Mouse (Mus musculus): ENCODE measurements at regions not wholly inside any gene's neighbourhood (a gene's known extent, or its start where the extent isn't known, plus 50 kb on each side); places are given as distances from the start of the nearest gene placed in this dataset.
A peak's percentile ranks its signal among the peaks of the same experiment; 100 is the strongest.

DNA sequence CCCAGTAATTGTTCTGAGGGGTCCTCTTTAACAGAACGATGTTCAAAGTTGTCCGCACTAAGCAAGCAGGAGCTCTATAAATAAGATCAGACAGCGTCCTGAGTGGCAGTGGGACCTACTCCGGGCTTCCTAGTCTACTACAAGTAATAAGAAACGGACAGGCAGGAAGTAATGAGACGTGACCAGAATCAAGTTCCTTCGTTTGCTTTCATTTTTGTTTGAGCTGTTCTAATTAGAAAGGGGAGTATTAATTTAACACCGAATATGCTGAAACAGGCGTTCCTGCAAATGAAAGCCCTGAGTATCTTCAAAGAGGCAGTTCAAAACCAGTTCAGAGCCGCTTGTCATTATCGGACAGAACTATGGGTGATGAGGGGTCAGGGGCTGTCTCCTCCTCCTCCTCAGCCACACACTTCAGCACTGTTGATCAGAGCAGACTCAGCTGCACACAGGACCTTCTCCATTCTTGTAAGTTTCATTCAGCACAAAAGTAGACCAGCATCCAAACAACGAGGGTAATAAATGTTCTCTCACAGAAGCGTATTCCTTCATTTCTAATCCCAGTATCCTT, 439.2 kb upstream of the Intu start:
- H3K4me2 ChIP-seq (ENCODE audit: low read length) = no peak overlapping the region
- no peaks in the 10 kb centered on the region for H3K4me1 ChIP-seq (ENCODE audit: control insufficient read depth, insufficient read depth, low read depth, low read length)
- H3K36me3 ChIP-seq (ENCODE audit: control insufficient read depth, insufficient read depth, low read length) = no peaks in the 10 kb centered on the region
- no peaks in the 10 kb centered on the region for H3K27me3 ChIP-seq (replicated peaks; ENCODE audit: control insufficient read depth, insufficient read depth, low read length)
- H3K9ac ChIP-seq (ENCODE audit: low read depth, low read length) = no peak overlapping the region
- no peak overlapping the region for H3K27ac ChIP-seq (ENCODE audit: low read depth, low read length)
- ATAC-seq = no peak
- 73% methylated on average over 13 of the region's 13 CpGs for WGBS
- H3K4me3 ChIP-seq (ENCODE audit: low read length) = no peak overlapping the region
- H3K9me3 ChIP-seq (ENCODE audit: control insufficient read depth, low read length) = no peaks in the 10 kb centered on the region

DNA sequence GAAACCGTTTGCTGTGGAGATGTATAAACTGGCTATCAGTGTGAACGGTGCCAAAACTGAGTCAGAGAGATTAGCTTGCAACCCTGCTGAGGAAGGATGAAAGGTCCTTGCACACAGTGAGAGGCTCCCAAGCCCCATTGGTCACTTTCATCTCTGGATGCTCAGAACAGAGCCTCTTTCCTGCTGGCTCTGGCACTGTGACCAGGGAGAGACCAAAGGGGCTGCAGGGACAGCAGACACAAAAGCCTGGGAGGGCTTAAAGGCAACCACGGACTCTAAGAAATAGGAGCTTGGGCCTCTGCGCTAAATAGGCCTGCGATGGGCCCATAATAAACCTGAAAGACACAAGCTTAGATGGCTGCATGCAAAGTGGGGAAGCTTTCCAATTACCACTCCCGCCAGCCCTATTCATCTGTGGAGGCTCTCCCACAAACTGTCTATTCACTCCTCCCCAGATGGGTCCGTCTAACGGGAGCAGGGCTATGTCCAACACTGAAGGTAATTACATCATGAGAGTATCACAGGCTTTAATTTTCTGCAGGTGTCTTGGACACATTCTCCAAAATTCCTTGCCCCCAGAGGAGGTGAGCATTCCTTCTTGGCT, 438.2 kb upstream of the Intu start:
- Histone ChIP-seq H3K27me3 (replicated peaks; ENCODE audit: control insufficient read depth, insufficient read depth, low read length) (no peaks in the 10 kb centered on the region), H3K9ac (ENCODE audit: low read depth, low read length) (no peak overlapping the region), H3K4me1 (ENCODE audit: control insufficient read depth, insufficient read depth, low read depth, low read length) (no peaks in the 10 kb centered on the region), H3K27ac (ENCODE audit: low read depth, low read length) (no peak overlapping the region), H3K4me3 (ENCODE audit: low read length) (no peak overlapping the region), H3K4me2 (ENCODE audit: low read length) (no peak overlapping the region), H3K9me3 (ENCODE audit: control insufficient read depth, low read length) (no peaks in the 10 kb centered on the region), H3K36me3 (ENCODE audit: control insufficient read depth, insufficient read depth, low read length) (no peaks in the 10 kb centered on the region)
- ATAC-seq = peak; percentile 76
- 32% methylated on average over 8 of the region's 8 CpGs for WGBS

DNA sequence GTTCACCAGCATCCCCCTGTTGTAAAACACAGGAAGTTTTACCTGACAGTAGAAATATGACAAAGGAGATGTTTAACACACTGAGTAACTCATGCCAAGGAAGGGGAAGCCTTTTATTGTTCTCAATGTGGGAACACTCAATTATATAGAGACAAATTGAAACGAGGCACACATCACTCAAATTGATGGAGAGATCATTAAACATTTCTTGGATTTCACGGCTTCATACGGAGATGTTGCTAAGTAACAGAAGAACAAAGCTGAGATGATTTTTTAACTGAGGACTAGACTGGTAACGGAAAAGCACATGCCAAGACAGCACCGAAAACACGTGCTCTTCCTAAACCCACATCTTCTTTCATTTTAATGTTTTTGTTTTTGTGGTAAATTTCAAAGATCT, 437.0 kb upstream of the Intu start:
- Histone ChIP-seq H3K27me3 (replicated peaks; ENCODE audit: control insufficient read depth, insufficient read depth, low read length) (no peaks in the 10 kb centered on the region), H3K36me3 (ENCODE audit: control insufficient read depth, insufficient read depth, low read length) (no peaks in the 10 kb centered on the region), H3K27ac (ENCODE audit: low read depth, low read length) (no peak overlapping the region), H3K9me3 (ENCODE audit: control insufficient read depth, low read length) (no peaks in the 10 kb centered on the region), H3K4me2 (ENCODE audit: low read length) (no peak overlapping the region), H3K9ac (ENCODE audit: low read depth, low read length) (no peak overlapping the region), H3K4me1 (ENCODE audit: control insufficient read depth, insufficient read depth, low read depth, low read length) (no peaks in the 10 kb centered on the region), H3K4me3 (ENCODE audit: low read length) (no peak overlapping the region)
- 34% methylated on average over 6 of the region's 6 CpGs for WGBS
- 0 out of 2 replicates have a peak, but pooled peaks have one; percentile 50 for ATAC-seq

DNA sequence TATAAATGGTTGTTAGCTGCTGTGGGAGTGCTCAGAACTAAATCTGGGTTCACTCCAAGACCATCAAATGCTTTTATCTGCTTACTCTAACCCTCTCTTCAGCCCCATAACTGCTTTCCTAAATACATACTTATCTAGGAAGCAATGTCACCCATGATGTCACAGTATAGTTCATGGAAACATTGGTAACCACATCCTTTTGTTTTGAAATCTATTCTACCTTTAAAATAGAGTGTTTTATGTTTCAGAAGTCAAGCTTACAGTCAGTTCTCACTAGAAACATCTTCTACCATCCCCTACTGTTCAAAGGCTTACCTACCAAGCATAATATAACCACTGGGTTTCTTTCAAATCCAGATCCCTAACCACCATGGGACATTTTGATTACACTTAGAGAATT, 436.4 kb upstream of the Intu start:
- H3K9ac ChIP-seq (ENCODE audit: low read depth, low read length) = no peak overlapping the region
- H3K4me2 ChIP-seq (ENCODE audit: low read length) = no peak overlapping the region
- no peak overlapping the region for H3K27ac ChIP-seq (ENCODE audit: low read depth, low read length)
- H3K36me3 ChIP-seq (ENCODE audit: control insufficient read depth, insufficient read depth, low read length) = no peaks in the 10 kb centered on the region
- no peaks in the 10 kb centered on the region for H3K4me1 ChIP-seq (ENCODE audit: control insufficient read depth, insufficient read depth, low read depth, low read length)
- no peaks in the 10 kb centered on the region for H3K9me3 ChIP-seq (ENCODE audit: control insufficient read depth, low read length)
- H3K27me3 ChIP-seq (replicated peaks; ENCODE audit: control insufficient read depth, insufficient read depth, low read length) = no peaks in the 10 kb centered on the region
- no peak for ATAC-seq
- H3K4me3 ChIP-seq (ENCODE audit: low read length) = no peak overlapping the region

DNA sequence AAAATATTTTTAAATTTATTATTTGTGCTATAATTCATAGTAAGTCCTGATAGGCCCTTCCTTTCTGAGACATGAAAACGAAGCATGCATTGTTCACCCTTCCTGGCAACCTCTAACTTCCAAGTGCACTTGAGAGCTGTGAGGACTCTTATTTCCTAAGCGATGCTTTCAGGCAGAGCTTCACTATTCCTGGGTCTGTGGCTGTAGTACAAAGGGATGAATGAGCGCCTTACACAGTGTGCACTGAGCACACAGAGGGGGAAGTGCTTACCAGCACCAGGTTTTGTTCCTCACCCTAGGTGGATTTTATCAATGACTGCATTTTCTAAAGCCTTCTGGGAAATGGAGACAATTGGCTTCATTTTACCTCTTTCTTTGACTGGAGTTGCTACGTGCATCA, 428.4 kb upstream of the Intu start:
- no peaks in the 10 kb centered on the region for H3K27me3 ChIP-seq (replicated peaks; ENCODE audit: control insufficient read depth, insufficient read depth, low read length)
- ATAC-seq = peak; percentile 81
- H3K4me2 ChIP-seq (ENCODE audit: low read length) = no peak overlapping the region
- no peak overlapping the region for H3K4me3 ChIP-seq (ENCODE audit: low read length)
- H3K27ac ChIP-seq (ENCODE audit: low read depth, low read length) = no peak overlapping the region
- 15% methylated on average over 4 of the region's 4 CpGs for WGBS
- H3K9ac ChIP-seq (ENCODE audit: low read depth, low read length) = no peak overlapping the region
- peaks cover 3% of the 10 kb centered on the region; the same call in 1 of the 2 replicates for H3K4me1 ChIP-seq (ENCODE audit: control insufficient read depth, insufficient read depth, low read depth, low read length)
- no peaks in the 10 kb centered on the region for H3K9me3 ChIP-seq (ENCODE audit: control insufficient read depth, low read length)
- no peaks in the 10 kb centered on the region for H3K36me3 ChIP-seq (ENCODE audit: control insufficient read depth, insufficient read depth, low read length)

DNA sequence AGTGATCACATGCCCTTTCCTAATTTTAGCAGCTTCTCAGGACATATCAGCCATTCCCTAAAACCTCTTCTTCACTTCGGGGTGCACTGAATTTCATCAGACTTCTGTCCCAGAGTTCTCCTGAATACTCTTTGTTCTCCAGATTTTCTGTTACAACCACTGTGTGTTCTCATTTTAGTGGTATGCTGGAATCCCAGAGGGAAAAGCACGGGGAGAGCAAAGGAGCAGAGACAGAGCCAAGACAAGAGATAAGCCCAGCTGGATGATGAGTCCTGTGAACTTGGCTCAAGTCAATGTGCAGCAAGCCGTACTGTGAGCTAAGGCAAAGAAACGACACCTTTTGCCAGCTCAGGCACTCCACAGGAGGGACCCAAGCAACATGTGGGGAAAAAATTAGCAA, 416.3 kb upstream of the Intu start:
- Histone ChIP-seq H3K27ac (ENCODE audit: low read depth, low read length) (no peak overlapping the region), H3K27me3 (replicated peaks; ENCODE audit: control insufficient read depth, insufficient read depth, low read length) (no peaks in the 10 kb centered on the region), H3K9ac (ENCODE audit: low read depth, low read length) (no peak overlapping the region), H3K4me1 (ENCODE audit: control insufficient read depth, insufficient read depth, low read depth, low read length) (peaks cover 3% of the 10 kb centered on the region; the same call in 1 of the 2 replicates), H3K4me3 (ENCODE audit: low read length) (no peak overlapping the region), H3K36me3 (ENCODE audit: control insufficient read depth, insufficient read depth, low read length) (no peaks in the 10 kb centered on the region), H3K4me2 (ENCODE audit: low read length) (no peak overlapping the region), H3K9me3 (ENCODE audit: control insufficient read depth, low read length) (no peaks in the 10 kb centered on the region)
- 38% methylated on average over 4 of the region's 4 CpGs for WGBS
- ATAC-seq = no peak

DNA sequence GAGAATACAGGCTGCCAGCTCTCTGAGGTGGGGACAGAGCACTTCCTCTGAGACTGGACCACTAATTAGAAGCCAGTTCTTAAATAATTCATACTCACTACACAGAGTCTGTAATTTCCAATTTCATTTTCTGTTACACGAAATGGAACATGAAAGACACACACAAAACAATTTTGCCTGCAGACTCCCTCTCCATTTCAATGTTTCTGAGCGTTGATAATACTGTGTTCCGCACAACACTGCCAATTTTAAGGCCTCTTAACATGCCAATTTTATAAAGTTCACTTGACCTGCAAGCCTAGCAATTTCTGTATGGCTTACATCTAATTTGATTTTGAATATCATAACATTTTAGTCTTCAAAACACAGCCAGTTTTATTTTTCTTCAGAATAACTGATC, 412.5 kb upstream of the Intu start:
- Histone ChIP-seq H3K27ac (ENCODE audit: low read depth, low read length) (no peak overlapping the region), H3K36me3 (ENCODE audit: control insufficient read depth, insufficient read depth, low read length) (no peaks in the 10 kb centered on the region), H3K4me3 (ENCODE audit: low read length) (no peak overlapping the region), H3K9me3 (ENCODE audit: control insufficient read depth, low read length) (no peaks in the 10 kb centered on the region), H3K4me2 (ENCODE audit: low read length) (no peak overlapping the region), H3K27me3 (replicated peaks; ENCODE audit: control insufficient read depth, insufficient read depth, low read length) (no peaks in the 10 kb centered on the region), H3K4me1 (ENCODE audit: control insufficient read depth, insufficient read depth, low read depth, low read length) (peaks cover 8% of the 10 kb centered on the region), H3K9ac (ENCODE audit: low read depth, low read length) (no peak overlapping the region)
- no peak for ATAC-seq
- WGBS = 67% methylated on average over 3 of the region's 3 CpGs

DNA sequence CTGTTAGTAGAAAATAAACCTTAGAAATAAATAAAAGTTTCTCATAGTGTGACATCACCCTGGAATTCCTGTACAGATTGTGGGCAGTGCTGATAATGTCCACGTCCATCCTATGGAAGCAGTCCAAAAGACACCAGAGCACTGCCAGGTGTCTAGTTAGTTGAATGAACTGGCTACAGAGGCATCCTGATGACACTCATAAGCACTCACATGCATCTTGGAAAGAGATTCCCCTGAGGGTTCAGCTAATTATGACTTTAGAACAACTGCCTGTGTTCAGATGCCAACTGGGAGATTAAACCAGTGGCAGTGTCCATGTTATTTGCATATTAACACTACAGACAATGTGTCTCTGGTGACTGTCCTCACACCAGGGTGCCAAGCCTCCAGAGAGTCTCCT, 411.6 kb upstream of the Intu start:
- no peak overlapping the region for H3K4me3 ChIP-seq (ENCODE audit: low read length)
- H3K9ac ChIP-seq (ENCODE audit: low read depth, low read length) = no peak overlapping the region
- no peak overlapping the region for H3K4me2 ChIP-seq (ENCODE audit: low read length)
- no peaks in the 10 kb centered on the region for H3K27me3 ChIP-seq (replicated peaks; ENCODE audit: control insufficient read depth, insufficient read depth, low read length)
- H3K36me3 ChIP-seq (ENCODE audit: control insufficient read depth, insufficient read depth, low read length) = no peaks in the 10 kb centered on the region
- peaks cover 8% of the 10 kb centered on the region for H3K4me1 ChIP-seq (ENCODE audit: control insufficient read depth, insufficient read depth, low read depth, low read length)
- no peaks in the 10 kb centered on the region for H3K9me3 ChIP-seq (ENCODE audit: control insufficient read depth, low read length)
- H3K27ac ChIP-seq (ENCODE audit: low read depth, low read length) = no peak overlapping the region
- 0 out of 2 replicates have a peak, but pooled peaks have one; percentile 22 for ATAC-seq
- 26% methylated on average over 1 of the region's 1 CpGs for WGBS

DNA sequence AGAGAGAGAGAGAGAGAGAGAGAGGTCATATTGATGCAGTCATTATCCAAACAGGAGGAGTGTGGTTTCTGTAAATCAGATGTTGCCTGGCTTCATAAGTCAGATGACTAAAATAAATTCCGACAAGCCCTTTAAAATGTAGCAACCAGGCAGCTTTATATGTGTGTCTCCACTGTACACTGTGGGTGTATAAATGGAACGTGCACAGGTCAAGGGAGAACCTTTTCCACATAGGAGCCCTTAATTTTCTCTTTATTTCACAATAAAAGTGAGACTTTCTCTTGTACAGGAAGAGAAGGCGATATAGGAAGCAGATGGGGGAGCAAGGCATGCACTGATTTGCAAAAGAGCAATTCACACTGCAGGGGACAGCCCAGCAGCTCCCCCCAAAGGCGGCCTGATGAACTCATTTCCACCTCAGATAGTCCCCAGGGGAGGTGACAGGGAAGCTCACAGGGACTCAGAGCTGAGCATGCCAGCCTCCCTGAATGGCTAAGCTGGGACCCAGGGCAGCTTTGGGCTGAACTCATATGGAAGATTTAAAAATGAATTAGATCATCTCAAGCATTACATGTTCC, 410.7 kb upstream of the Intu start:
- Histone ChIP-seq H3K4me3 (ENCODE audit: low read length) (no peak overlapping the region), H3K27ac (ENCODE audit: low read depth, low read length) (no peak overlapping the region), H3K9ac (ENCODE audit: low read depth, low read length) (no peak overlapping the region; the same call in 1 of the 2 replicates), H3K9me3 (ENCODE audit: control insufficient read depth, low read length) (no peaks in the 10 kb centered on the region), H3K4me2 (ENCODE audit: low read length) (no peak overlapping the region), H3K36me3 (ENCODE audit: control insufficient read depth, insufficient read depth, low read length) (no peaks in the 10 kb centered on the region), H3K27me3 (replicated peaks; ENCODE audit: control insufficient read depth, insufficient read depth, low read length) (no peaks in the 10 kb centered on the region), H3K4me1 (ENCODE audit: control insufficient read depth, insufficient read depth, low read depth, low read length) (peaks cover 8% of the 10 kb centered on the region)
- WGBS = 28% methylated on average over 4 of the region's 4 CpGs
- ATAC-seq = peak; percentile 85

Data from hindbrain, embryonic 16.5 days (tissue).